25 mouse cellular contexts compared by ENCODE assay signal in genomic region chr13:35447661-35448060, GRCm38 (mm10).
"Had no signal": no experiment of that assay in that cellular context is flagged by ENCODE, and none has a peak within 500 bp of the region (broad histone marks: within the 10 kb centered on the region; RNA-seq: fewer than 3 reads in every experiment).

No protein-coding gene starts in this region.

- ATAC-seq: hindbrain, postnatal 0 days; intestine, embryonic 16.5 days had no signal

- H3K9me3 ChIP-seq: heart, embryonic 10.5 days; heart, embryonic 12.5 days; hindbrain, embryonic 13.5 days; hindbrain, embryonic 15.5 days; kidney, embryonic 15.5 days; limb, embryonic 10.5 days; limb, embryonic 12.5 days; liver, embryonic 13.5 days; liver, embryonic 15.5 days had no signal

- H3K4me1 ChIP-seq: hindbrain, embryonic 13.5 days; hindbrain, embryonic 15.5 days; kidney, embryonic 15.5 days; limb, embryonic 10.5 days; limb, embryonic 12.5 days; liver, embryonic 13.5 days; liver, embryonic 15.5 days had no signal

- H3K9ac ChIP-seq: heart, embryonic 12.5 days; hindbrain, embryonic 13.5 days; hindbrain, embryonic 15.5 days; kidney, embryonic 15.5 days; limb, embryonic 12.5 days; liver, embryonic 13.5 days; liver, embryonic 15.5 days had no signal

- H3K36me3 ChIP-seq: heart, embryonic 10.5 days; heart, embryonic 12.5 days; hindbrain, embryonic 13.5 days; hindbrain, embryonic 15.5 days; kidney, embryonic 15.5 days; limb, embryonic 10.5 days; limb, embryonic 12.5 days; liver, embryonic 13.5 days; liver, embryonic 15.5 days had no signal

- H3K4me3 ChIP-seq: heart, embryonic 10.5 days; heart, embryonic 12.5 days; hindbrain, embryonic 13.5 days; hindbrain, embryonic 15.5 days; kidney, embryonic 15.5 days; limb, embryonic 10.5 days; limb, embryonic 12.5 days; liver, embryonic 13.5 days; liver, embryonic 15.5 days had no signal

- H3K27me3 ChIP-seq: heart, embryonic 12.5 days; hindbrain, embryonic 13.5 days; hindbrain, embryonic 15.5 days; kidney, embryonic 15.5 days; limb, embryonic 12.5 days; liver, embryonic 13.5 days; liver, embryonic 15.5 days had no signal

- DNase-seq: gastrocnemius, postnatal 14 days; gastrocnemius, postnatal 36 days; heart, adult 18-20 months; heart, postnatal 14 days; heart, postnatal 36 days; kidney, adult 11 months; kidney, adult 2 months; kidney, adult 9 months; kidney, postnatal 14 days; kidney, postnatal 36 days; layer of hippocampus, adult 9-11 months; layer of hippocampus, postnatal 36 days; liver; liver, embryonic 13.5 days had no signal

- H3K27ac ChIP-seq: heart, embryonic 10.5 days; hindbrain, embryonic 13.5 days; hindbrain, embryonic 15.5 days; hindbrain, postnatal 0 days; kidney, embryonic 15.5 days; kidney, postnatal 0 days; limb, embryonic 10.5 days; limb, embryonic 12.5 days; liver, embryonic 13.5 days; liver, embryonic 15.5 days had no signal
